Comparison of ENCODE assay signal across 18 mouse cellular contexts in the genomic region with DNA sequence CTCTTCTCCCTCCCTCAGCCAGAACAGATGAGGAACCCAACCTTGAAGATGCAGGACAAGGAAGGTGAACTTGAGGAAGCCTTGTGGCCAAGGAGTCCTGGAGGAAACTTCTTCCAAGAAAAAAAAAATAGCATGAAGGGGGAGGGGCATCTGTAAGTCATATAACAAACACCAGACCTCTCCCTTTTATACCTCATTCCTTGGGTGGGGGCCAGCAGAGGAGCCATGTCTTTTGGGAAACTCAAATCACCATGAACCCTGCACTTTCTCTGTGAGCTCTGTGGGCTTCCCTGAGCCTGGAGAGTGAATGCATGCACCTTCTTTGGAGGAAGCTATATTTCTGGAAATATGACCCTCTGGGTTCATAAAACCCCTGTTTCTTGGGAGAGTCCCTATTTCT.
DNase-seq lines count a peak whose midpoint lies in the region; ATAC-seq and TF ChIP-seq lines count a peak whose summit lies in the region.
"Had no signal": no experiment of that assay in that cellular context is flagged by ENCODE, and none has a peak within 500 bp of the region (broad histone marks: within the 10 kb centered on the region; RNA-seq: fewer than 3 reads in every experiment).

No protein-coding gene starts in this region.

- H3K27ac ChIP-seq in heart, embryonic 10.5 days: peak overlapping the region; percentile 88
- peak overlapping the region; percentile 66 for H3K27ac ChIP-seq in hindbrain, embryonic 10.5 days
- no peak overlapping the region for H3K27ac ChIP-seq in hindbrain, embryonic 16.5 days (ENCODE audit: low read depth, low read length)
- peak overlapping the region; percentile 30; the same call in 1 of the 2 replicates for H3K27ac ChIP-seq in lung, embryonic 14.5 days (ENCODE audit: low read depth)
- peak overlapping the region; percentile 38; the same call in 1 of the 2 replicates for H3K27ac ChIP-seq in stomach, embryonic 16.5 days (ENCODE audit: low read length)
- H3K27ac ChIP-seq: forebrain, embryonic 13.5 days; hindbrain, embryonic 15.5 days had no signal

- H3K27me3 ChIP-seq in heart, embryonic 10.5 days (ENCODE audit: insufficient read depth, poor library complexity, severe bottlenecking): no peaks in the 10 kb centered on the region
- peaks cover 48% of the 10 kb centered on the region for H3K27me3 ChIP-seq in hindbrain, embryonic 10.5 days (ENCODE audit: insufficient read depth, poor library complexity, severe bottlenecking)
- no peaks in the 10 kb centered on the region for H3K27me3 ChIP-seq in hindbrain, embryonic 16.5 days (replicated peaks; ENCODE audit: control insufficient read depth, insufficient read depth, low read length)
- H3K27me3 ChIP-seq in lung, embryonic 14.5 days (ENCODE audit: insufficient read depth, low read length): no peaks in the 10 kb centered on the region
- no peaks in the 10 kb centered on the region for H3K27me3 ChIP-seq in stomach, embryonic 16.5 days (ENCODE audit: control insufficient read depth, insufficient read depth, low read length)
- H3K27me3 ChIP-seq: forebrain, embryonic 13.5 days; hindbrain, embryonic 15.5 days had no signal

- no peak overlapping the region for H3K9ac ChIP-seq in hindbrain, embryonic 16.5 days (ENCODE audit: low read depth, low read length)
- H3K9ac ChIP-seq in lung, embryonic 14.5 days: no peak overlapping the region
- H3K9ac ChIP-seq in stomach, embryonic 16.5 days (ENCODE audit: low read length): no peak overlapping the region
- H3K9ac ChIP-seq: forebrain, embryonic 13.5 days; hindbrain, embryonic 15.5 days; limb, embryonic 15.5 days had no signal

- DNase-seq in heart, embryonic 10.5 days (ENCODE audit: low spot score): no peak
- DNase-seq in heart, postnatal 36 days: no peak
- no peak for DNase-seq in hindbrain, embryonic 10.5 days (ENCODE audit: low spot score)
- DNase-seq in lung, embryonic 14.5 days: peak; percentile 70
- no peak for DNase-seq in lung, postnatal 14 days
- no peak for DNase-seq in right cerebral cortex, postnatal 25 days
- DNase-seq: cerebellum, adult 9-11 months; gastrocnemius, postnatal 25 days; kidney, postnatal 10 days; spleen, adult 18-20 months; thymus, postnatal 36 days had no signal

- H3K9me3 ChIP-seq in heart, embryonic 10.5 days: no peaks in the 10 kb centered on the region
- H3K9me3 ChIP-seq in hindbrain, embryonic 10.5 days: no peaks in the 10 kb centered on the region
- H3K9me3 ChIP-seq in hindbrain, embryonic 16.5 days (ENCODE audit: control insufficient read depth, low read length): no peaks in the 10 kb centered on the region
- H3K9me3 ChIP-seq in lung, embryonic 14.5 days (ENCODE audit: low read depth, low read length): no peaks in the 10 kb centered on the region
- H3K9me3 ChIP-seq in stomach, embryonic 16.5 days (replicated peaks; ENCODE audit: control insufficient read depth, low read length): no peaks in the 10 kb centered on the region
- H3K9me3 ChIP-seq: forebrain, embryonic 13.5 days; hindbrain, embryonic 15.5 days; limb, embryonic 15.5 days had no signal

- H3K4me1 ChIP-seq in heart, embryonic 10.5 days: peaks cover 97% of the 10 kb centered on the region
- H3K4me1 ChIP-seq in hindbrain, embryonic 10.5 days (replicated peaks): peaks cover 94% of the 10 kb centered on the region
- H3K4me1 ChIP-seq in hindbrain, embryonic 16.5 days (ENCODE audit: control insufficient read depth, insufficient read depth, low read depth, low read length): peaks cover 24% of the 10 kb centered on the region
- H3K4me1 ChIP-seq in lung, embryonic 14.5 days (ENCODE audit: insufficient read depth): peaks cover 32% of the 10 kb centered on the region
- H3K4me1 ChIP-seq in stomach, embryonic 16.5 days (ENCODE audit: control insufficient read depth, insufficient read depth, low read length): peaks cover 21% of the 10 kb centered on the region

- no peak for TF ChIP-seq CTCF in lung, embryonic 14.5 days (IDR thresholded peaks at IDR 0.05; ENCODE audit: low read depth)

- no peaks in the 10 kb centered on the region for H3K36me3 ChIP-seq in heart, embryonic 10.5 days
- no peaks in the 10 kb centered on the region for H3K36me3 ChIP-seq in hindbrain, embryonic 10.5 days
- H3K36me3 ChIP-seq in hindbrain, embryonic 16.5 days (ENCODE audit: control insufficient read depth, insufficient read depth, low read length): no peaks in the 10 kb centered on the region
- H3K36me3 ChIP-seq in lung, embryonic 14.5 days (ENCODE audit: insufficient read depth): no peaks in the 10 kb centered on the region
- no peaks in the 10 kb centered on the region for H3K36me3 ChIP-seq in stomach, embryonic 16.5 days (ENCODE audit: control insufficient read depth, insufficient read depth, low read length)
- H3K36me3 ChIP-seq: G1E; hindbrain, embryonic 15.5 days; limb, embryonic 15.5 days had no signal

- intact Hi-C loops in heart, postnatal 36 days (cut with DNase I): no loop called here

- no peak overlapping the region for H3K4me3 ChIP-seq in heart, embryonic 10.5 days
- no peak overlapping the region for H3K4me3 ChIP-seq in hindbrain, embryonic 10.5 days
- no peak overlapping the region for H3K4me3 ChIP-seq in hindbrain, embryonic 16.5 days (ENCODE audit: low read length)
- no peak overlapping the region for H3K4me3 ChIP-seq in lung, embryonic 14.5 days (ENCODE audit: low read depth, low read length)
- H3K4me3 ChIP-seq in stomach, embryonic 16.5 days (replicated peaks; ENCODE audit: low read length): no peak overlapping the region
- H3K4me3 ChIP-seq: forebrain, embryonic 13.5 days; hindbrain, embryonic 15.5 days; limb, embryonic 15.5 days had no signal

- ATAC-seq in hindbrain, embryonic 16.5 days: no peak
- ATAC-seq in lung, embryonic 14.5 days (ENCODE audit: insufficient read depth): no peak
- no peak for ATAC-seq in stomach, embryonic 16.5 days (ENCODE audit: insufficient read depth, low FRiP score)
- ATAC-seq: CD4-positive, CD25-positive, alpha-beta regulatory T cell, adult 4 months; forebrain, embryonic 13.5 days had no signal

- no peak overlapping the region for H3K4me2 ChIP-seq in hindbrain, embryonic 16.5 days (ENCODE audit: low read length)
- H3K4me2 ChIP-seq in lung, embryonic 14.5 days: no peak overlapping the region
- H3K4me2 ChIP-seq in stomach, embryonic 16.5 days (ENCODE audit: low read depth, low read length): no peak overlapping the region
- H3K4me2 ChIP-seq: forebrain, embryonic 13.5 days; hindbrain, embryonic 15.5 days; limb, embryonic 15.5 days had no signal
